Mouse (Mus musculus) hematopoietic stem cell, adult 5-6 weeks (primary cell): ENCODE results near the gene Sypl2. TPM values are rescaled to one million over a fixed set of nuclear protein-coding genes. Genes with fewer than 3 reads are reported as not detected.

ENCODE experiments used
- total RNA-seq: library from RNA; stranded (forward); fragments of 172-1452, 232-1000 nt; gene quantifications from 2 replicates; pipeline ENCODE4 v1.2.3, GENCODE M21; 2017

The Sypl2 gene
- total RNA-seq, 1 experiment from 2014 or later: not detected

Other genes with a start within 250 kb of the Sypl2 start
- gene Gstm2, start 240.2 kb downstream of the Sypl2 start, total RNA-seq: 1.7 and 2.8 TPM in 2 replicates
- 104 and 128 TPM in 2 replicates for gene Gstm1, start 208.7 kb downstream of the Sypl2 start, total RNA-seq
- gene Gstm4, start 181.8 kb downstream of the Sypl2 start, total RNA-seq: 11.8 and 13.1 TPM in 2 replicates
- gene Ampd2, start 140.0 kb downstream of the Sypl2 start, total RNA-seq: 45.3 and 46.7 TPM in 2 replicates
- gene Gnat2, start 133.9 kb downstream of the Sypl2 start, total RNA-seq: 3.8 and 4.4 TPM in 2 replicates
- gene Gnai3, start 80.5 kb downstream of the Sypl2 start, total RNA-seq: 140 and 171 TPM in 2 replicates
- gene Gpr61, start 71.8 kb downstream of the Sypl2 start, total RNA-seq: not detected in 2 replicates
- gene Amigo1, start 40.3 kb downstream of the Sypl2 start, total RNA-seq: 3.2 and 5.8 TPM in 2 replicates
- 7.7 and 9.5 TPM in 2 replicates for gene Cyb561d1, start 25.4 kb downstream of the Sypl2 start, total RNA-seq
- 4.2 and 4.6 TPM in 2 replicates for gene Atxn7l2, start 15.7 kb downstream of the Sypl2 start, total RNA-seq
- gene Psma5, start 30.3 kb upstream of the Sypl2 start, total RNA-seq: 194 and 263 TPM in 2 replicates
- gene Sort1, start 57.4 kb upstream of the Sypl2 start, total RNA-seq: 26.6 and 37.3 TPM in 2 replicates
- gene Mybphl, start 138.3 kb upstream of the Sypl2 start, total RNA-seq: not detected in 2 replicates
- gene Psrc1, start 157.2 kb upstream of the Sypl2 start, total RNA-seq: 27.6 and 39.3 TPM in 2 replicates
- gene Celsr2, start 188.9 kb upstream of the Sypl2 start, total RNA-seq: 0.38 and 1.6 TPM in 2 replicates
- 216 and 455 TPM in 2 replicates for gene Sars, start 218.6 kb upstream of the Sypl2 start, total RNA-seq